Mouse (Mus musculus) erythroblast, adult 5-6 weeks (primary cell): ENCODE results near the gene Caskin1. TPM values are rescaled to one million over a fixed set of nuclear protein-coding genes. Genes with fewer than 3 reads are reported as not detected.

Source experiments
- ATAC-seq: replicated peaks from 2 replicates; pipeline ENCODE4 v1.8.0; 2016; ENCODE audit warnings: moderate number of reproducible peaks, mild to moderate bottlenecking, moderate TSS enrichment, inconsistent platforms; ENCODE audit not compliant: poor library complexity, low FRiP score, severe bottlenecking
- total RNA-seq, 2 experiments: library from RNA; stranded (forward) in 1 of 2; stranded (reverse) in 1 of 2; fragments of 150-400 nt in 1 of 2; fragments of 200-764, 138-1000 nt in 1 of 2; gene quantifications; 2 replicates each; pipeline versions ENCODE4 v1.2.3 to v1.2.4; 2015 to 2017; ENCODE audit warnings: low replicate concordance in 2 of 2

Gene Caskin1
- total RNA-seq, 2 experiments from 2014 or later: not detected

DNA sequence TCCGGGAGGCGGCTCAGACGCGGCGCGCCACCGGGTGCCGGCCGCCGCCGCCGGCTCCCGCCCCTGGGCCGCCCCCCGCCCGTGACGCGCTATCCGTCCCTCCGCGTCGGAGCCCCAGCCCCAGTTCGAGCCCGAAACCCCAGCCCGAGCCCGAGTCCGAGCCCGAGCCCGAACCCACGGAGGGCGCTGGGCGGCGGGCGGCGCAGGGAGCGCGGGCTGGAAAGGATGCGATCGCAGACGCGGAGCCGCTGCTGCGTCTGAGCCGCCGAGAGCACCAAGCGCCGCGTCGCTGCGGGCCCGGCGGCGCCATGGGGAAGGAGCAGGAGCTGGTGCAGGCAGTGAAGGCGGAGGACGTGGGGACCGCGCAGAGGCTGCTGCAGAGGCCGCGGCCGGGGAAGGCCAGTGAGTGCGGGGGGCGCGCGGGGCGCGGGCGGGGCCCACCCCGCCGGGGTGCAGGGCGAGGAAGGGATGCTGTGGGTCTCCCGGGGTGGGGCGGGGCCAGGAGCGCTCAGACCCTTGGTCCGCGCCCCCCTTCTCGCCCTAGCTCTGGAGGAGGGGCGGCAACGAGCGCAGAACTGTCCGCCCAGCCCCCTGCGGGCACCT lies 362 bp downstream of the Caskin1 start:
- ATAC-seq: no peak

DNA sequence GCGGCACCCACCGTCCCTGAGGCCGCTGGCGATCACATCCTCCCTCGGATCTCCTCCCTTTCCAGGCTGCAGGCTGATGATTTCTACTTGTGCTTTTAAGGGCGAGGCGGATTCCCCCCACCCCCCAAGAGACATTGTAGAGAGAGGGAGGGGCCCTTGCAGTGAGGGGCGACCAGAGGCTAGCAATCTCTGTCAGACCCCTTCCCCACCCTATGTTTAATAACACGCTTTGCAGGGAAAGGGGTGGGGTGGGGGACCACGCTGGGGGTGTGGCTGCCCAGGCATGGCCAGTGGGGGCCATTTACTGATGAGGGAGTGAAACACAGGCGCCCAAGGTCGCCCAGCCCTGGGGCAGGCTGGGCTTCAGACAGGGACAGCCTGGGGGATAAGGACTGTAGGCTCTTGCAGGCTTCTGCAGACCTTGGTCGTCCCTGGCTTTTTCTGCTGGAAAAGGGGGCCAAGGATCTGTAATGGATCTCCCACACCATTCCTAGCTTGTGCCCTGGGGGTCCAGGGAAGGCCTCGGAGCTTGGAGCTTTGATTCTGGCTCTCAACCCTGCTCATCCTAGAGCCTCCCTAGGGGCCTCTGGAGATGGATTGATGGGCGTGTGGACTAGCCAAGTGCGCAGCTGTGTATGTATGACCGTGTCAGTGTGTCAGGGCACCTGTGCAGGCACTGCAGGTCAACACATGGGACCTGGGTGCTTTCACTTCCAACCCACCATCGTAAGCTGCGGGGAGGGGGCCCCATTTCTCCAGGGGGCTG lies 1.0 kb downstream of the Caskin1 start:
- no peak for ATAC-seq

DNA sequence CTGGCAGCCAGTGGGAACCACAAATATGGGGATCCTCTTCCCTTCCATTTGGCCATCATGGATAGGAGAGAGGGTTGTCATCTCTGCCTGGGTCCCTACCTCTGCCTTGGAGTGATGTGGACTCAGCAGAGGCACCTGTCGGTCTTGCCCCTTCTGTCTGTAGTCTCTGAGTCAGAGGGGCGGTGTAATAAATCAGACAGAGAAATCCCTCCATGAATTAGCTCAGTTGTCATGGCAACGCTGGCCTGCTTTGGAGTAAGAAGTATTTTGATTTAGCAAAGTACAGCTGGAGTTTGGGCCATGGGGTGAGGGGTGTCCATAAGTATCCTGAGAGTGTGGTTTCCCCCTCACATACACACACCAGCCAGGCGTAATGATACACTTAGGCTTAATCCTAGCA lies 2.0 kb downstream of the Caskin1 start:
- ATAC-seq: no peak

DNA sequence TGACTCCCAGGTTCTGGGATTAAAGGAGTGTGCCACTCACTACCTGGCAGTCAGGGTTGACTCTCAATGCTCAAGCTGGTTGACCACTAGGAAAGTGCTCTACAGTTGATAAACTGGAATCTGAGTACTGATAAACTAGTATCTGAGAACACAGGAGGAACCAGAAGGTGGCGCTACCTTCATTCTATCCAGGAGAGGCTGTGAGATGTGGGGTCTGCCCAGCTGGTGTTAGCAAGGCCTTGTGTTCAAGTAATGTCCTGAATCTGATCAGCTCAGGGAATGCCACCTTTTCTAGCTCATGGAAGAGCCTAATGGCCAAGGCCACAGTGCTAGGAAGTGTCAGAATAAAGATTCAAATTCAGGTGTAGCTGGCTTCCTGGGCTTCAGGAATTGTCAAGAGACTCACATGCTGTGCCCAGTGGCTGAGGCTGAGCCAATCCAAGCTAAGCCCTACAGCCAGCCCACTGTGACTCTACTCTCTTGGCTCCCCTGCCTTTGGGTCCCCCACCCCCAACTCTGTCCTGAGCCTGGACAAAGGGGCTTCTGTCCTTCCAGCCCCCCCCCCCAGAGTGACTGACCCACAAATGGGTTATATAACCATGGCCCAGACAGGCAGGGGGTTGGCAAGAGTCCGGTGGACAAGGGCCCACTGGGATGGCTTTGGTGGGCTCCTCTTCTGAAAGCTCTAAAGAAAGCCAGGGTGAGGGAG lies 6.4 kb downstream of the Caskin1 start:
- no peak for ATAC-seq

DNA sequence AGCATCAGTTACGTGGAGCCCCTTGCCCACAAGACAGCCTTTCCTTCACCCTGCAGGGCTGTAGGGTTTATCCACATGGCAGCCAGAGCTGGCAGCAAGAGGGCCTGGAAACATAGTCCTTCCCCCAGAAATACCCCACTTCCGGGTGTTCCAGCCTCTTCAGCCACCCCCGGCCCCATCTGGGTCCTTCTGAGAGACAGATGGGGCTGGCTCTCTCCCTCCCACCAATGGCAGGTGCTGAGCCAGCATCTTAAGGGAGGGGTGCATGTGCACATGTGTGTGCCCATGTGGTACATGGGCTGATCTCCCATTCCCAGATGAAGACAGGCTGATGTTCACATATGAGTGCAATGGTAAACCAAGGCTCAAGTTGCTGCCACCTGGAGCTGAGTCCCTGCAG lies 7.0 kb downstream of the Caskin1 start:
- ATAC-seq: no peak

DNA sequence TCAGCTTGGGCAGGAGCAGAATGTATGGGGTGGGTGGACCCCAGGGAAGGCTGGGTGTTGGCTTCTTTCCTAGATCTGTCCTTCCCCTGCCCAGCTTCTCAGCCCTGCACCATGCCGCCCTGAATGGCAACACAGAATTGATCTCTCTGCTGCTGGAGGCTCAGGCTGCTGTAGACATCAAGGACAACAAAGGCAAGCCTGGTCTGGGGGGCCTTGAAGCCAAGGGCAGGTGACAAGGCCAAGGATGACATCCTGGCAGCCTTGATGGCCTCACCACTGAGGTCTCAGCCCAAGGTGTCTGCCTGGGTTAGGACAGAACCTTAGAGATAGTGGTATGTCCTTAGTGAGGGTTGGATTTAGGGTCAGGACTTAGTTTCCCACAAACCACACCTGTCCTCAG lies 7.6 kb downstream of the Caskin1 start:
- no peak for ATAC-seq

DNA sequence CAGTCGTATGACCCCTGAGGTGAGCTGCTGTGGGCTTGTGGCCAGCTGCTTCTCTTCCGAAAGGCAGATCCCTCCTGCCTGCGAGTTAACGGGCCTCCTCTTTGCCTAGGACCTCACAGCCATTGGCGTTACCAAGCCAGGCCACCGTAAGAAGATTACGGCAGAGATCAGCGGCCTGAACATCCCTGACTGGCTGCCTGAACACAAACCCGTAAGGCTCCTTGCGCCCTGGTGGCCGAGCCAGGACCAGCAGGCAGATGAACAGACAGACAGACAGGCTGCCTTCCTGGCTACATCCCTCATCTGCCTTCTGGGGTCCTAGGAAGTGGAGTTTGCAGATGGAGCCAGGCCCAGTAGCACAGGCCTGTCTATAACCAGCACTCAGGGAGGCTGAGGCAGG lies 13.8 kb downstream of the Caskin1 start:
- ATAC-seq: no peak

DNA sequence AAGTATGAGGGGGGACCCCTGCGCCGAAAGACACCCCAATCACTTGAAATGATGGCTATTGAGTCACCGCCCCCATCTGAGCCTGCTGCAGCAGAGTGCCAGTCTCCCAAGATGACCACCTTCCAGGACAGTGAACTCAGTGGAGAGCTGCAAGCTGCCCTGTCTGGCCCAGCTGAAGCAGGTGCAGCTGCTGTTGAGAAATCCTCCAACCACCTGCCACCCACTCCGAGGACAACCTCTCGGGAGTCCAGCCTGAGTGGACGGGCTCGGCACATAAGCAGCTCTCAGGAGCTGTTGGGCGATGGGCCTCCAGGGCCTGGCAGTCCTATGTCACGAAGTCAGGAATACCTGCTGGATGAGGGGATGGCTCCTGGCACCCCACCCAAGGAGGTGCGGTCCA lies 15.7 kb downstream of the Caskin1 start:
- no peak for ATAC-seq

DNA sequence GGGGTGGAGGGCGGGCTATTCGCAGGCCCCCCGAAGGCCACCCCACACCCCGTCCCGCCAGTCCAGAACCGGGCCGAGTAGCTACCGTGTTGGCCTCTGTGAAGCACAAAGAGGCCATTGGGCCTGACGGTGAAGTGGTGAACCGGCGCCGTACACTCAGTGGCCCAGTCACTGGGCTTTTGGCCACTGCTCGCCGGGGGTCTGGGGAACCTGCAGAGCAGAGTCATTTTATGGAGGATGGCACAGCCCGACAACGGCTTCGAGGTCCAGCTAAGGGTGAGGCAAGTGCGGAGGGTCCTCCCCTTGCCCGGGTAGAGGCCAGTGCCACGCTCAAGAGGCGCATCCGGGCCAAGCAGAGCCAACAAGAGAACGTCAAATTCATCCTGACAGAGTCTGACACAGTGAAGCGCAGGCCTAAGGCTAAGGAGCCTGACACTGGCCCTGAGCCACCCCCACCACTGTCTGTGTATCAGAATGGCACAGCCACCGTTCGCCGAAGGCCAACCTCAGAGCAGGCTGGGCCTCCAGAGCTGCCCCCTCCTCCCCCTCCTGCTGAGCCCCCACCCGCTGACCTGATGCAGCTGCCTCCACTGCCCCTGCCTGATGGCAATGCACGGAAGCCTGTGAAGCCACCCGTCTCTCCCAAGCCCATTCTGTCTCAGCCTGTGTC lies 17.0 kb downstream of the Caskin1 start:
- ATAC-seq: no peak

DNA sequence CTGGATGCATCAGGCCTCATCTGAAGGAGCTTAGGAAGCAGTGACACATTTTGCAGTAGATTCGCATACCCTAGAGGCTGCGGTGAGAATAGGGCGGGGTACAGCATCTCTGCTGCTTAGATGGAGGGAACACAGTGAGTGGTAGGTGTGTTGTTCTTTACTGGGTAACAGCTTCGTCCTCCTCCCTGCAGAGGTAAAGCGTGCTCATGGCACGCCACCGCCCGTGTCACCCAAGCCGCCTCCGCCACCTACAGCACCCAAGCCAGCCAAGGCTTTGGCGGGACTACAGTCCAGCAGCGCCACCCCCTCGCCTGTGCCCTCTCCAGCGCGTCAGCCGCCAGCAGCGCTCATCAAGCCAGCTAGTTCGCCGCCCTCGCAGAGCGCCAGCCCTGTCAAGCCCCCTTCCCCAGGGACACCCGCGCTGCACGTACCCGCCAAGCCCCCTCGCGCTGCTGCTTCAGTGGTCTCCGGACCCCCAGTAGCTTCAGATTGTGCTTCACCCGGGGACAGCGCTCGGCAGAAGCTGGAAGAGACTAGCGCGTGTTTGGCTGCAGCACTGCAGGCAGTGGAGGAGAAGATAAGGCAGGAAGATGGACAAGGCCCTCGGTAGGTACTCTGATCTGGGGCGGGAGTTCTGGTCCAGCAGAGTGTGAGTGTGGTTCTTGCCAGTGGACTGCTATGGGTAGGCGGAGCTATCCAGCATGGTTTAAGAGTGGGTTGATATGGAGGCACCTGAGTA lies 18.1 kb downstream of the Caskin1 start:
- no peak for ATAC-seq

DNA sequence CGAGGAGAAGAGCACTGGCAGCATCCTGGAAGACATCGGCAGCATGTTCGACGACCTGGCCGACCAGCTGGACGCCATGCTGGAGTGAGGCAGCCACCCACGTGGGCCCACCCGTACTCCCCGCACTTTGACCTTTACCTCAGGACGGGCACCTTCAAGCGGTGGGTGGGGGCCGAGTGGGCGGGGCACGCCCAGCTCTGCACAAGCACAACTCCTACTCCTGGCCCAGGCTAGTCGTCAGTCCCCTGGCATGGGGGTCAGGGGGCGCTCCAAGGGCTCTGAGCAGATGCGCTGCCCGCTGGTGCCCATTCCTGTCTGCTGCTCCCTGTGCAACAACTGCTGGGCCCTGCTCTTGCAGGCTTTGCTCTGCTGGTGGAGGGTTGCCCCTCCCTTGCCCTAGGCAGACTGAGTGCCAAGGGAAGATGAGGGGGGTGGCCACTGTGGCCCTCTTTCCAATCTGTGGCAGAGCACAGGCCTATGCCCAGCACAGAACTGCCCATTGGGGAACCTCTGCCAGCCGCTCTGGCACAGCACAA lies 18.8 kb downstream of the Caskin1 start:
- no peak for ATAC-seq

DNA sequence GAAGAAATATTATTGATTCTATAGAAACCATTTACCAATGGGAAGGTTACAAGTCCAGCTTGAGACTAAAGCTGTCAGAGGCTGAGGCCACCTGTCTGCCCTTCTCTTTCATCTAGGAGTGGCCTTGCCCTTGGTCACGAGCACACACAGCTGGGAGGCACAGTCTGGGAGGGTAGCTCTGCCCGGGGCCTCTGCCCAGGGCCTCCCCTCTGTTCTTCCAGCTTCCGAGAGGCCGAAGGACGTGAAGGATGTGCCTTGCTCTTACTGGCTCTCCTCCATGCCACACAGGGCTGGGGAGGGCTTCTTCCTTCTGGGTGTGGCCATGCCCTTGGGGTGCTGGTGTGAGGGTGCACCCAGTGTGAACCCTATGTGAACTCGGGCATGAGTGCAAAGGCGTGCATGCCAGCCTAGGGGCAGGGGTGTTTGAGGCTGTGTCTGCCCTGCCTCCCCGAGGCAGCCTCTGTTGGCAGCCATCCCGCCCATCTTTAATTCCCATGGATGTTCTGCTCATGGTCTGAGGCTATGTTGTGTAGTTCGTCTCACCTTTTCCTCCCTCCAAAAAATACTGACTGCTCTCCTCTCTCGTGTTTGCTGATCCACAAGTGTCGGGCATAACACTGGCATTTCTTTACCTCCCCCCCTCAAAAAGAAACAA lies 19.5 kb downstream of the Caskin1 start:
- ATAC-seq: no peak

DNA sequence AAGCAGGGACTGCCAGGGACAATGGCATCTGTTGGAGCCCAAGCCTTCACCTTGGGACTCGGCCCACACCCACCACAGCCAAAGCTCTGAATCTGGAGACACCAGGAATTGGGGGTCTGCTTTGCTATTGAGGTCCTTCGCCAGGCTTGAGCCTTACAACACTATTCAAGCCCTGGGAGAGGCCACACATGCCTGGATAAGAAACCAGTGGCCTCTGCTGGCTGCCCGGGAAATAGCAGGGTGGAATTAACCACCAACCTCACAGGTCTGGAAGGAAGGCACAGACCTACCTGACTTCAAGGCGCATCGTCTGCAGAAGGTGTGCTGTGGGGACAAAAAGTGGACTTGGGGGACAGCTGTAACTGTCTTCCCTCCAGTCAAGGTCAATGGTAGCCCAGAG lies 25.2 kb downstream of the Caskin1 start:
- peak; percentile 52; the same call in 1 of the 2 replicates for ATAC-seq

DNA sequence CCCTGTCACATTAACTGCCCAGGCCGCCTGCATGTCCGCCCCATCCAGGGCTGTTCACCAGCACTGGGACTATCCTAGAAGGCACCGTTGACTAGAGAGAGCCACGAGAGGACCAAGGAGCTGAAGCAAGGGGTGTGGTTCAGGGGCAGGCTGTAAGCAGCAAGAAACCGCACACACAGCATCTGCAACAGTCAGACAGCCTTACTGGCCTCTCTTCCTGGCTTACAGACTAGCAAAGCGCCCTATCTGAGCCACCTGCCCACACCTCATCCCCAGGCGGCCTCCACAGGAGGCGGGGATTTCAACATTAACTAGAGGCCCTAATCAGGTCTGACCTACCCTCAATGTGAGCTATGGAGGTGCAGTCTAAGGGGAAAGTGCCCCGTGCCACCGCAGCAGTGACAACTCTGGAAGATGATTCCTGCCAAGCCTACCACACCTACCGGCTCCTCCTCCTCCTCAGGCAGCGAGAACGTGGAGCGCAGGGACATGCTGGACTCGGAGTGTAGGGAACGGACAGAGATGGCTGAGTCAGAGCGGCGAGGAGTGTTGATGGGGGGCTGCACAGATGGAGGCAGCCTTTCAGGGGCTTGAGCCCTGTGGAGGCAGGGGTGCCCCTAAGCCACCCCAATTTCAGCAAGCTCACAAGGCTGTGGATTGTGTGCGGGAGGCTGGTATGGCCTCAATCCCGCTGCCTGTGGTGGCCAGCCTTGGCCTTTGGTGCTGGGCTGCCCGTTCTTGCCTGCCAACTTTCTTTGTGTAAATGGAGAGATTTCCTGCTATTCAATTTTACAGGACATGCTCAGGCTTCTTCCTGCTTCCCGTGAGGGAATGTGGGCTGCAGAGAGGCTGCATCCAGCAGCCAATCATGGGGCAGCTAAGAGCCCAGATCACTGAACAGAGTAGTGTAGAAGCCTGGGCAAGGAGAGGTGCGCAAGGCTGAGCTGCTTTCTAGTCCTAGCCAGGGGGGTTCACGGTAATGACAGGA lies 26.2 kb downstream of the Caskin1 start:
- ATAC-seq: no peak

DNA sequence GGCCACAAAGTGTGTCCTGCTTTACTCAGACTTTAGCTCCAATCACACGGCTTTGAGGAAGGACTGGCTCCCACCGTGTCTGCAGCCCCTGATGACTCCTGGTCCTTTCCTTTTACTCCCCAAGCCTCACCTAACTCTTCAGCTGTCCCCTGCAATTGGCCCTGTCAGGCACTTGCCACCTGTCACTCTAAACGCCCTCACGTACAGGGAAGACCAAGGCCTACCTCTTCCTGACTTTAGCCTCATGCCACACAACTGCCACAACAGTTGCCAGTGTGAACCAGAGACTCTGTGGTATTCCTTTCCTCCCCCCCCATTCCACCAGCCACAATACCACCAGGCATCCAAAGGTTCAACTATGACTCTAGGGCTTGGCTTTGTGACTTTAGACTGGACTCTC lies 32.0 kb downstream of the Caskin1 start:
- ATAC-seq: no peak

DNA sequence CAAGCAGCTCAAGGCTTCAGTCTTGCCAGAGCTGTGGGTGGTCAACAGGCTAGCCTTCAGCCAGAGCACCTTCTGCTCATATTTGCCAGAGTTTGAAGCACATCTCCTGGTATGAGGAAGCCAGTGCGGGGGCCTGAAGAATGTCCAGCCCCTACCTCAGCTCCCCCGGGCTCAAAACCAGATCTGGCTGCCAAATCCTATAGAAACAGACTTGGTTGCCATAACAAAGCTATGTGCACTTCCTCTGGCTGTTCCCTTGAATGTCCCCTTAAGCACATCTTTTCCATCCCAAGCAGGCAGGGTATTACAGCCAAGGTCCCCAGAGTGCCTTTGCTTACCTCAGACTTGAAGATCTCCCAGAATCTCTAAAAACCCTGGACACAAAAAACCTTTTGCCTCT lies 36.3 kb downstream of the Caskin1 start:
- ATAC-seq: no peak

DNA sequence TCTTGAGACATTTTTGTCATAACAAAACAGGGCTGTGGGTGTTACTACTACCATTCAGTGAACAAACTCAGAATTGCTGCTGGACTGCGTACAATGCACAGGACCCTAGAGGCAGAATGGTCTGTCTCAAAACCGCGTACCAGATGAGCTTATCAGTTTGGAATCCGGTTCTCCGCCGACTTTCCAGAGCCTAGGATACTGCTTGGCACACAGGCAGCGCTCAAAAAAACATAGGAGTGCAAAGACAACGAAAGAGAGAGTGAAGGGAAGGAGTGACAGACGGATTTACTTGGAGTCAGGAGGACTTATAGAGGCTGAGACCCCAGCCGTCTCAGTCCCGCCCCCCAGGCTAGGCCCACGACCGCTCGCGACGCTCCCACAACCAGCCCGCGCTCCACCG lies 38.9 kb downstream of the Caskin1 start:
- ATAC-seq: no peak
